Mouse (Mus musculus): ENCODE measurements around the gene Adgrf2. TPM values are rescaled to one million over a fixed set of nuclear protein-coding genes. Genes with fewer than 3 reads are reported as not detected.

Gene Adgrf2
- polyA plus RNA-seq, 1 experiment, result not detected

GRCm38 (mm10) chr17:42690531-42690930 lies 51.4 kb downstream of the Adgrf2 start:
- Histone ChIP-seq H3K79me2 (ENCODE audit: control insufficient read depth, insufficient read depth) (no peaks in the 10 kb centered on the region), H3K27me3 (ENCODE audit: control insufficient read depth, insufficient read depth, insufficient read length) (no peaks in the 10 kb centered on the region), H3K4me3 (ENCODE audit: insufficient read depth, poor library complexity, severe bottlenecking) (no peak overlapping the region), H3K79me3 (ENCODE audit: low read depth) (no peaks in the 10 kb centered on the region), H3ac (ENCODE audit: control insufficient read depth, insufficient read length, low read depth) (no peak overlapping the region), H3K36me3 (ENCODE audit: control insufficient read depth, insufficient read depth) (no peaks in the 10 kb centered on the region)
- TF ChIP-seq MYOD1 (IDR thresholded peaks at IDR 0.05; ENCODE audit: control insufficient read depth, insufficient read length, low read depth) (no peak), MYOG (IDR thresholded peaks at IDR 0.05; ENCODE audit: control insufficient read depth, extremely low read depth, insufficient read length) (no peak), FOSL1 (IDR thresholded peaks at IDR 0.05; ENCODE audit: insufficient read depth, low read length, poor library complexity, severe bottlenecking) (no peak), CEBPB (IDR thresholded peaks at IDR 0.05; ENCODE audit: low read depth) (no peak), MAX (IDR thresholded peaks at IDR 0.05) (no peak), CTCF (IDR thresholded peaks at IDR 0.05; ENCODE audit: control insufficient read depth, insufficient read depth, insufficient read length) (no peak)

Other genes with a start within 250 kb of the Adgrf2 start
- gene Opn5, start 130.8 kb downstream of the Adgrf2 start, polyA plus RNA-seq (2012; fragmentation: generic; extraction: Trizol), result not detected
- gene Adgrf4, start 49.9 kb downstream of the Adgrf2 start, polyA plus RNA-seq (2012; fragmentation: generic; extraction: Trizol), result 0.49 TPM
- 3.6 TPM for gene Cd2ap, start 134.5 kb upstream of the Adgrf2 start, polyA plus RNA-seq (2012; fragmentation: generic; extraction: Trizol)

Data from C2C12 (cell line).